Mouse (Mus musculus) spleen, adult 2 months (tissue): ENCODE measurements around the gene Ubash3b. TPM values are rescaled to one million over a fixed set of nuclear protein-coding genes. Genes with fewer than 3 reads are reported as not detected.
A peak's percentile ranks its signal among the peaks of the same experiment; 100 is the strongest.

ENCODE experiments used
- DNase-seq, 2 experiments: peaks; one replicate each; pipeline versions ENCODE4 v3.0.0 to v3.0.0-alpha.2; 2012 to 2021; ENCODE audit warnings: low spot score in 2 of 2, low read depth in 1 of 2
- H3K27ac ChIP-seq: fragments of 200-500 bp; 2 replicates; pipeline ENCODE4 v1.5.1; 2012; ENCODE audit warnings: low read length, inconsistent platforms; ENCODE audit not compliant: insufficient read depth
- H3K27me3 ChIP-seq: fragments of 200-500 bp; 2 replicates; pipeline ENCODE4 v1.6.1; 2012; ENCODE audit warnings: mild to moderate bottlenecking, moderate library complexity, low read length, inconsistent platforms; ENCODE audit not compliant: control insufficient read depth, insufficient read depth
- H3K36me3 ChIP-seq: fragments of 200-500 bp; 2 replicates; pipeline ENCODE4 v1.6.1; 2012; ENCODE audit warnings: mild to moderate bottlenecking, low read length, inconsistent platforms; ENCODE audit not compliant: control insufficient read depth, insufficient read depth
- H3K4me1 ChIP-seq: fragments of 200-500 bp; 2 replicates; pipeline ENCODE4 v1.6.1; 2011; ENCODE audit warnings: inconsistent platforms; ENCODE audit not compliant: control insufficient read depth, insufficient read depth, insufficient read length
- H3K4me3 ChIP-seq: fragments of 200-500 bp; 2 replicates; pipeline ENCODE4 v1.5.1; 2011; ENCODE audit warnings: mild to moderate bottlenecking, inconsistent platforms; ENCODE audit not compliant: insufficient read depth, insufficient read length; ENCODE audit errors: extremely low read depth
- CTCF ChIP-seq: fragments of 200-500 bp; IDR thresholded peaks from 2 replicates; pipeline ENCODE4 v1.5.1; 2011; ENCODE audit warnings: mild to moderate bottlenecking, inconsistent platforms; ENCODE audit not compliant: insufficient read depth, insufficient read length, insufficient replicate concordance; ENCODE audit errors: extremely low read depth
- POLR2A ChIP-seq: fragments of 200-500 bp; IDR thresholded peaks from 2 replicates; pipeline ENCODE4 v1.6.1; 2011; ENCODE audit warnings: low read depth, low read length, inconsistent platforms
- WGBS: fragments of 180-500 bp; shearing (Covaris S2); methylation state at CpG from one replicate; pipeline ENCODE4 v1.1.7; 2018; 5-methylcytosine and 5-hydroxymethylcytosine counted together
- polyA plus RNA-seq: library from polyadenylated mRNA; depleted of rRNA; stranded (reverse); fragments of >200 nt; gene quantifications from 2 replicates; pipeline ENCODE4 v1.2.3, GENCODE M21; 2012

Ubash3b gene
- polyA plus RNA-seq, 1 experiment = 10.2 TPM

DNA sequence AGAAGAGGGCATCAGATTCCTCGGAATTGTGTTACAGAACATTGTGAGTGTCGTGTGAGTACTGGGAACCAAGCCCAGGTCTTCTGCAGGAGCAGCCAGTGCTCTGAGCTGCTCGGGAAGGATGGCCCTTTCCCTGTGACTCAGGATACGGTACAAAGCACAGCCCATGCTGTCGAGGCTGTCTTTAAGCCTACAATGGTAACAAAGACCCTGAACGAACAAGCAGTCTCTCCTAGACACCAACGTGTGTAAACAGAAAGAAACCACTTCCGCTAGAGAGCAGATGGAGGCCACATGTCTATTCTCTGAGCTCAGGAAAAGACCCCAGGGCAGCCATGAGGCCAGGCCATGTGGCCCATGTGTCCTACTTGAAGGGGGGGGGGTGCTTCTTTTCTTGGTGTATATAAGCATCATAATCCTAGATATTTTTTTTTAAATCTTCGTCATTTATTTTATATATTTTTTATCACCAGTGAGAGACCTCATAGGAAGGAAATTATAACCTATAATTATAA, 123.3 kb downstream of the Ubash3b start:
- Histone ChIP-seq H3K27me3 (no peaks in the 10 kb centered on the region), H3K4me3 (no peak overlapping the region), H3K4me1 (no peaks in the 10 kb centered on the region), H3K36me3 (peaks cover 8% of the 10 kb centered on the region; the same call in 1 of the 2 replicates), H3K27ac (no peak overlapping the region)
- TF ChIP-seq POLR2A = no peak
- TF ChIP-seq CTCF = no peak
- no peak for DNase-seq
- WGBS = 87% methylated on average over 9 of the region's 9 CpGs

GRCm38 (mm10) chr9:41031590-41032489, 129.7 kb downstream of the Ubash3b start:
- H3K36me3 ChIP-seq = peaks cover 3% of the 10 kb centered on the region; the same call in 1 of the 2 replicates
- no peak overlapping the region for H3K27ac ChIP-seq
- TF ChIP-seq POLR2A = no peak
- TF ChIP-seq CTCF = no peak
- no peak for DNase-seq
- no peak overlapping the region for H3K4me3 ChIP-seq
- WGBS = 92% methylated on average over 18 of the region's 18 CpGs
- H3K27me3 ChIP-seq = no peaks in the 10 kb centered on the region
- H3K4me1 ChIP-seq = no peaks in the 10 kb centered on the region

- peaks cover 2% of the 10 kb centered on the region; the same call in 1 of the 2 replicates for H3K36me3 ChIP-seq
- 77% methylated on average over 6 of the region's 6 CpGs for WGBS
- H3K27me3 ChIP-seq = no peaks in the 10 kb centered on the region
- DNase-seq = no peak
- no peak overlapping the region for H3K4me3 ChIP-seq
- no peak overlapping the region for H3K27ac ChIP-seq
- no peaks in the 10 kb centered on the region for H3K4me1 ChIP-seq
- TF ChIP-seq POLR2A (no peak), CTCF (no peak)
Measured at GRCm38 (mm10) chr9:41029827-41030226, 131.7 kb downstream of the Ubash3b start.

DNA sequence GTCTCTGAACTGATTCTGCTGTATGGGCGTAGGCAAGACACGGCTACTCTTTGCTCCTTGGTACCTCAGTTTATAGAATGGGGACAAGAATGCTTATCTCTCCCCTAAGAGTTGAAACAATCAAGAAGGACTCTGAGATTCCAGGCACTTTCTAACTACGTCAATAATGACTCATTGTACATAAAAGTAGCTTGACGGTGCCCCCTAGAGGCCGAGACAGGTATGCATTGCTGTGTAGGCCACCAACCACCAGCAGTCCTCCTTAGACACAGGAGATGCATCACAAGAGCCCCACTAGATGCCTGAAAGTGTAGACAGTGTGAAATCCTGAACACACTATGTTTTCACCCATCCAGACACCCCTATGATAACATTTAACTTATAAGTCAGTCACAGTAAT, 133.0 kb downstream of the Ubash3b start:
- Histone ChIP-seq H3K27me3 (no peaks in the 10 kb centered on the region), H3K27ac (no peak overlapping the region), H3K4me3 (no peak overlapping the region), H3K36me3 (peaks cover 3% of the 10 kb centered on the region; the same call in 1 of the 2 replicates), H3K4me1 (no peaks in the 10 kb centered on the region)
- DNase-seq = peak; percentile 11 to 27
- peak; percentile 38; the same call in 1 of the 2 replicates for TF ChIP-seq CTCF
- TF ChIP-seq POLR2A = no peak
- 53% methylated on average over 5 of the region's 5 CpGs for WGBS

DNA sequence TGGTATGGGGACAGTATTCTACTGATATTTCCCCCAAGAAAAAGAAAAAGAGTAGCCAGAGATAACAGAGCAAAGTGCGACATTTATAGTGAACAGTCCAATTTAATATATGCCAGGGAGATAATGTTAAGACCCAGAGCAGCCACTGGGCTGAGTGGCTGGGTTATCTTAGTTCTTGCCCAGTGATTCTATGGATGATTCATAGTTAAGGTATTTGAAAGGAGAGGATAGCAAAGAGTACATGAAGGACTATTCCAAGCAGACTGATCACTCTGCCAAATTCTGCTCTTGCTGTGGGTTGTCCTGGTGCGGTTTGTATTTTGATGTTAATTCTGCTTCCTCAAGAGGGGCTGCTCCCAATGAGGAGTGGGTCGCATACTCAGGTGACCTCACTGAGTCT, 139.8 kb downstream of the Ubash3b start:
- Histone ChIP-seq H3K27ac (no peak overlapping the region), H3K4me1 (no peaks in the 10 kb centered on the region), H3K36me3 (peaks cover 3% of the 10 kb centered on the region; the same call in 1 of the 2 replicates), H3K4me3 (no peak overlapping the region), H3K27me3 (no peaks in the 10 kb centered on the region)
- TF ChIP-seq POLR2A (no peak), CTCF (no peak)
- 88% methylated on average over 3 of the region's 3 CpGs for WGBS
- DNase-seq = no peak

- 87% methylated on average over 3 of the region's 3 CpGs for WGBS
- DNase-seq = no peak
- Histone ChIP-seq H3K4me1 (no peaks in the 10 kb centered on the region), H3K36me3 (peaks cover 3% of the 10 kb centered on the region; the same call in 1 of the 2 replicates), H3K4me3 (no peak overlapping the region), H3K27me3 (no peaks in the 10 kb centered on the region), H3K27ac (no peak overlapping the region)
- no peak for TF ChIP-seq CTCF
- no peak for TF ChIP-seq POLR2A
Measured at GRCm38 (mm10) chr9:41020486-41020885, 141.0 kb downstream of the Ubash3b start.
